Mouse (Mus musculus): ENCODE measurements at regions not wholly inside any gene's neighbourhood (a gene's known extent, or its start where the extent isn't known, plus 50 kb on each side); places are given as distances from the start of the nearest gene placed in this dataset.

GRCm38 (mm10) chr2:79127822-79128221 is 127.4 kb upstream of the Itga4 start:
- intact Hi-C loops (cut with DNase I) = no loop called here
- DNase-seq (ENCODE audit: low spot score in 2 of 2) = no peak

DNA sequence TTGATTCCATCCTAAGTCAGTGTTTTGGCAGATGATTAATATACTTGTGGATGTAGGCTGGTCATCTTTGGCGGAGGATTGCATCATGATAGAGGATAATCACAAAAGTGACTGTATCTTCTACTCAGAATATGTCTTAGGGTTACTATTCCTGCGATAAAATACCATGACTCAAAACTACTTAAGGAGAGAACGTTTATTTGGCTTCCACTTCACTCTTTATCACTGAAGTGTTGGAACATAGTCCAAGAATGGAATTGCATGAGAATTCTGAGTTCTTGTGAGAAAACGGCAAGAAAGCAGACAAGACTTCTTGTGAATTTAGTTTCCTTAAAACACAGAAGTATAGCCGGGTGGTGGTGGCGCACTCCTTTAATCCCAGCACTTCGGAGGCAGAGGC is 124.6 kb upstream of the Itga4 start:
- no peak for DNase-seq (ENCODE audit: low spot score in 2 of 2)
- intact Hi-C loops (cut with DNase I) = no loop called here

DNA sequence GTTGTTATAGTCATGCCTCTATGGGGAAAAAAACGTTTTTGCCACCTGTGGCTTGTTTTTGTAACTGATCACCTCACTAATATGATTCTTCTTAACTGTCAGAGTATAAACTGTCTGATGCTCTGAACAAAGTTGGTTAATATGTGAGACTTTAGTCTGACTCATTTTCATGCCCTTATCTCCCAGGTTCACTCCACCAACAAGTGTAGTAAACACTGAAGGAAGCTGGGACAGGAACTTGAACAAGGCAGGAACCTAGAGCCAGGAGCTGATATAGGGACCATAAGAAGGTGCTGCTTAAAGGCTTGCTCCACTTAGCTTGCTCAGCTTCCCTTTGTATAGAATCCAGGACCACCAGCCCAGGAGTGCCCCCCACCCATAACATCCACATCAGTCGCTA is 124.0 kb upstream of the Itga4 start:
- intact Hi-C loops (cut with DNase I) = no loop called here

DNA sequence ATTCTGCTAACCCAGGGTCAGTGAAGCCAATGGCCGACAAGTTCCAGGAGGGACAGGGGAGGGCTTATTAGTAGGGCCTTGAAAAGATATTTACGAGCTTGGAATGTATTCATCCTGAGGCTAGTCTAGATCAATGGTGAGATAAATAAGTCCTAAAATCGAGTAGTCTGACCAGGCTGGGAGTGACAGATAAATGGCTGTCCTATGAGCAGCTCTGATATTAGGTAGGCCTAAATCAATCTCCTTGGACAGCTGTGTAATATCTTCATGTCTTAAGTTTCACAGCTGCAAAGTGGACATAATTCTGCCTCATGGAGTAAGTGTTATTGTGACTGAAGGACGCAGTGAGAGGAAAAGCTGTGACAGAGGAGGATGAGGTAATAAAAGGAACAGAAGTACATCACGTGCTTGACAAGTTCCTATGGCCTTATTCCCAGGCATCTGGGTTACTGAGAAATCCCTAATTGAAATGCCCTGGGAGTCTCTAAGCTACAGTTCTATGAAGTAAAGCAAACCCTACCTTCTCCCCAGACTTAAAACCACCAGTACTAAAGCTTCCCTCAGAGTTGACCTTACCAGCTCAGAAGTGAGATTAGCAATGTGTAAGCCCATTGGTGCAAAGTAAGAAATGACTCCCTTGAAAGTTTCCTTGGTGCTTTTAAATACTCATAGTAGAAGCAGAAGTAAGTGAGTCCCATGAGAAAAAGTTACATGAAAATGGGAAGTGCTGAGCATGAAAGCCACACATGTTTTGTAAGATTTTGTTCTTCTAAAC is 123.3 kb upstream of the Itga4 start:
- intact Hi-C loops (cut with DNase I) = no loop called here
- DNase-seq (ENCODE audit: low spot score in 2 of 2) = no peak

More for the DNA sequence above, 124.0 kb upstream of the Itga4 start:
- DNase-seq (ENCODE audit: low spot score in 2 of 2) = no peak

GRCm38 (mm10) chr2:79132518-79132845 is 122.7 kb upstream of the Itga4 start:
- intact Hi-C loops (cut with DNase I) = no loop called here

GRCm38 (mm10) chr2:79134281-79134680 is 120.9 kb upstream of the Itga4 start:
- no peak for DNase-seq (ENCODE audit: low spot score in 2 of 2)
- intact Hi-C loops (cut with DNase I) = no loop called here

More at GRCm38 (mm10) chr2:79132518-79132845, 122.7 kb upstream of the Itga4 start:
- DNase-seq (ENCODE audit: low spot score in 2 of 2) = no peak

DNA sequence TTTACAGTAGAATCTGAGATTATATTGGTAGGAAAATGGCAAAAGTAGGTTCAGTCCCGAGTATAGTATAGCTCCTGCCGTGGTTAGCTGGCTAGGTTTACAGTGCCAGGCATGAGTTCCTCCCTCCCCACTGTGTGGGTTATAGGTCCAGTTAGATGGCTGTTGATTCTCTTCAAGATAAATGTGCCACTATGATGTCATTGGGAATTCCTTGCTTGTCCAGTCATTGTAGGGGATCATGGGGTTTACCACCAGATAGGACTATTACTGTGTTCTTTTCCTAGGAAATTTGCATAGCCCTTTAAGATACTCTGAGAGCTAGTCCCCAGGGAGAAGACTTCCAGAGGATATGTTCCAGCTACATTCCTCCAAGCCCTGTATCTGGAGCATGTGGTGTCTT is 119.2 kb upstream of the Itga4 start:
- no peak for DNase-seq (ENCODE audit: low spot score in 2 of 2)
- intact Hi-C loops (cut with DNase I) = no loop called here

- intact Hi-C loops (cut with DNase I) = no loop called here
- DNase-seq (ENCODE audit: low spot score in 2 of 2) = no peak
Measured at GRCm38 (mm10) chr2:79136619-79137458, 118.4 kb upstream of the Itga4 start.

- intact Hi-C loops (cut with DNase I) = no loop called here
- DNase-seq (ENCODE audit: low spot score in 2 of 2) = no peak
Measured at GRCm38 (mm10) chr2:79137694-79138171, 117.5 kb upstream of the Itga4 start.

DNA sequence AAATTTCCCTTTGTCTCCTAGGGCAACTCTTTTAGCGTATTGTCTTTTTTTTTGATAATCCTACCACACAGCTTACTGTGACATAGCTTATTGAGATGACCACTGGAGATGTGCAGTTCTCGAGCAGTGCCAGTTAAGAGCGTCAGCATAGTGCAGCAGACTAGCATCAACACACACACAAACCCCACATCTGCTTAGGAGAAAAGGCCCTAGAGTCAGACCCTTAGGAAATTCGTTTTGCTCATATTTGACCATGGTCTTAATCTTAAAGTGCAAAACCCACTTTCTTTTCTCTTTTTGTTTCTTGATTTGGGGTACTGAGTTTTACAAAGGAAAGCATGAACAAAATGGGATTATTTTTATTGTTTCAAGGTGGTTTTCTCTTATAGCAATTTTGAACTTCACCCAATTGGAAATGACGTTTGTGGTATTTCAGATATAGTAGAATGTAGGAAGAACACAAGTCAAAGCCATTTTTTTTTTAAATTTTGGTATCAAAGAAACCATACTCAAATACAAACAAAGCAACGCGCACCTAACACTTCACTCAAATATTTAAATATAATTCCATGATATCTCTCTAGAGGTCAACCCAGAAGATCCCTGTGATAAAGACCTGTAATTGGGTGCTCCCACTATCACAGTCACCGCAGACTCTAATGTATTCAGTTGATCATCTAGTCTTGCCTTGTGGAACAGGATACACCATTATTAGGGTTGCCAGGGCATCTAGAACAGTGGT is 116.7 kb upstream of the Itga4 start:
- intact Hi-C loops (cut with DNase I) = no loop called here
- no peak for DNase-seq (ENCODE audit: low spot score in 2 of 2)

DNA sequence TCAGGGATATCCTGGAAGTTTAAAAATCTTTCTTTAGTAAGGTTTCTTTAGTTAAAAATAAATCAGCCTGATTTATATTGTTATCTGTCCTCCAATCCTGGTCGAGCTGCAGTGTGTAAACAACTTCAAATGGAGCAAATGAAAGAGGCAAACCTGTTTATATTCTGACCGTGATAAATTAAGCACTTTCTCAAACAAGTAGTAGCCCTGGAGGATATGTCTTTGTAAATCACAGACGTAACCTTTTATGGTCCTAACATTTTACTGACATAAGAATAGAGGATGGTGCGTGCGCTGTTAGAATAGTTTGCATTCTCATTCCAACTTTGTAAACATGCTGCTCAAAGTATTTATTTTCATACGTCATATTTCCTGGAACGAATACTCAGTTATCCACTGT is 113.3 kb upstream of the Itga4 start:
- intact Hi-C loops (cut with DNase I) = no loop called here
- no peak for DNase-seq (ENCODE audit: low spot score in 2 of 2)

- no peak for DNase-seq (ENCODE audit: low spot score in 2 of 2)
- intact Hi-C loops (cut with DNase I) = no loop called here
Measured at GRCm38 (mm10) chr2:79143196-79143595, 112.0 kb upstream of the Itga4 start.

- DNase-seq (ENCODE audit: low spot score in 2 of 2) = no peak
- intact Hi-C loops (cut with DNase I) = no loop called here
Measured at GRCm38 (mm10) chr2:79145897-79146296, 109.3 kb upstream of the Itga4 start.

- intact Hi-C loops (cut with DNase I) = no loop called here
Measured at GRCm38 (mm10) chr2:79146563-79146962, 108.7 kb upstream of the Itga4 start.

GRCm38 (mm10) chr2:79149012-79149698 is 106.1 kb upstream of the Itga4 start:
- intact Hi-C loops (cut with DNase I) = no loop called here
- DNase-seq (ENCODE audit: low spot score in 2 of 2) = peak; percentile 13 to 29

More at GRCm38 (mm10) chr2:79146563-79146962, 108.7 kb upstream of the Itga4 start:
- DNase-seq (ENCODE audit: low spot score in 2 of 2) = no peak

- intact Hi-C loops (cut with DNase I) = no loop called here
- no peak for DNase-seq (ENCODE audit: low spot score in 2 of 2)
Measured at GRCm38 (mm10) chr2:79151610-79152009, 103.6 kb upstream of the Itga4 start.

- intact Hi-C loops (cut with DNase I) = no loop called here
- no peak for DNase-seq (ENCODE audit: low spot score in 2 of 2)
Measured at GRCm38 (mm10) chr2:79152031-79152694, 103.1 kb upstream of the Itga4 start.

GRCm38 (mm10) chr2:79152695-79153057 is 102.5 kb upstream of the Itga4 start:
- intact Hi-C loops (cut with DNase I) = no loop called here
- DNase-seq (ENCODE audit: low spot score in 2 of 2) = no peak

DNA sequence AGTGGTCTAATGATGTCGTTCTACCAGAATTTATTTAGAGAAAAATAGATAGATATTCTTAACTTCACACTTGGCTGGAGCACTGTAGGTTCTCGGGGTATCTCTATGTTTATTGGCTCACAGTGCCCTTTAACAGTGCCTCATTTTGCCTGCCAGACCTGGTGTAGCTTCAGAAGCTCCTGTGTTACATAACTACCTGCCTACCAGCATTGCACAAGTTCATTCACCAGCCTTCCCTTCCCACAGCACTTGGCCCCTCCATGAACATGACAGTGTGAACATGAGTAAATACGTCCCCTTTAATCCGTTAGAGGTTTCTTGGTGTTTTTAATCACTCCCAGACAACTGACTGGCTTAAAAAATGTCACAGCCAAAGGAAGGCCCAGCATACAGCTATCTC is 102.2 kb upstream of the Itga4 start:
- intact Hi-C loops (cut with DNase I) = no loop called here
- DNase-seq (ENCODE audit: low spot score in 2 of 2) = no peak

Data from left cerebral cortex, postnatal 36 days (tissue).